Mouse (Mus musculus) brown adipose tissue, adult 24 weeks (tissue): ENCODE data around the gene Dgkk. TPM values are rescaled to one million over a fixed set of nuclear protein-coding genes. Genes with fewer than 3 reads are reported as not detected.
A peak's percentile ranks its signal among the peaks of the same experiment; 100 is the strongest.
"Not testable (repeated sequence)": the region's sequence is repeated elsewhere in the genome, so short reads cannot be mapped to it uniquely, and the experiment has no call there.

Experiments used
- H3K27ac ChIP-seq: fragments of 200-500 bp; replicated peaks from 2 replicates; pipeline ENCODE4 v1.5.1; 2012; ENCODE audit warnings: low read depth, mild to moderate bottlenecking, low read length
- H3K4me1 ChIP-seq: fragments of 200-500 bp; 2 replicates; pipeline ENCODE4 v1.6.1; 2012; ENCODE audit warnings: low read length, mixed read lengths; ENCODE audit not compliant: control insufficient read depth, insufficient read depth, insufficient read length
- H3K4me3 ChIP-seq: fragments of 200-500 bp; 2 replicates; pipeline ENCODE4 v1.5.1; 2012; ENCODE audit warnings: low read depth, mild to moderate bottlenecking, low read length, moderate library complexity; ENCODE audit not compliant: insufficient read depth
- polyA plus RNA-seq: library from polyadenylated mRNA; stranded (reverse); fragments of >200 nt; gene quantifications from 2 replicates; pipeline ENCODE4 v1.2.4, GENCODE M21; 2012; ENCODE audit not compliant: missing spikeins, insufficient read depth, insufficient read length

Gene Dgkk
- not detected in 2 replicates for polyA plus RNA-seq

DNA sequence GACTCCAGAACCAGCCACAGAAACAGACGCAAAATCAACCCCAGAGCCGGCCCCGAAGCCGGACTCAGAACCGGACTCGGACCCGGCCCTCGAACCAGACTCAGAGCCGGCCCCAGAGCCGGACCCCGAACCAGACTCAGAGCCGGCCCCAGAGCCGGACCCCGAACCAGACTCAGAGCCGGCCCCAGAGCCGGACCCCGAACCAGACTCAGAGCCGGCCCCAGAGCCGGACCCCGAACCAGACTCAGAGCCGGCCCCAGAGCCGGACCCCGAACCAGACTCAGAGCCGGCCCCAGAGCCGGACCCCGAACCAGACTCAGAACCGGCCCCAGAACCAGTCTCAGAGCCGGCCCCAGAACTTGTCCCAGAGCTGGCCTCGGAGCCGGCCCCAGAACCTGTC, at the start of gene Dgkk:
TSS of gene Dgkk (plus strand) at position 301 of the 400 bp plus-strand sequence.
- peak within 1 kb of the TSS; percentile 42 for H3K4me3 ChIP-seq
- H3K4me1 ChIP-seq, H3K27ac ChIP-seq: not testable (repeated sequence)

GRCm38 (mm10) chrX:6733998-6734397, 45.1 kb upstream of the Dgkk start:
- no peak overlapping the region for H3K27ac ChIP-seq
- no peaks in the 10 kb centered on the region for H3K4me1 ChIP-seq
- no peak overlapping the region for H3K4me3 ChIP-seq

DNA sequence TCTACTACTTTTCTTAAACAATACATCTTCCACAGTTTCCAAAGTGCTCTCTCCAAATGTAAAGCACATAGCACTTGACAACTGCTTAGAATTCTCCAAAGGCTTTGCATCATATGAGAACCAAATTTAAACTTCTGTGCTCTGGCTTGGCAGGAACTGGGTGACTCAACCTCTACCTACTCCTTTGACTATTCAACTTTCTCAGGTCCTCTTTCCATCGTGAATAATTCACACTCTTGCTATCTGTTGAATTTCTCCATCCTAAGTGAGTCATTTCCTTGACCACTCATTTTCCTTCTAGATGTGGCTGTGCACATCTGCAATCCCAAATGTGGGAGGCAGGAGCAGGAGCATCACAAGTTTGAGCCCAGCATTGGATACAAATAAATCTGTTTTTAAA, 28.4 kb upstream of the Dgkk start:
- Histone ChIP-seq H3K4me3 (no peak overlapping the region), H3K4me1 (no peaks in the 10 kb centered on the region), H3K27ac (no peak overlapping the region)

GRCm38 (mm10) chrX:6751549-6752047, 27.5 kb upstream of the Dgkk start:
- H3K4me1 ChIP-seq: no peaks in the 10 kb centered on the region
- no peak overlapping the region for H3K4me3 ChIP-seq
- H3K27ac ChIP-seq: no peak overlapping the region

GRCm38 (mm10) chrX:6777489-6778249, 1.4 kb upstream of the Dgkk start:
- H3K4me3 ChIP-seq: no peak overlapping the region

GRCm38 (mm10) chrX:6778250-6778637, 862 bp upstream of the Dgkk start:
- Histone ChIP-seq H3K4me1 (no peaks in the 10 kb centered on the region), H3K4me3 (peak overlapping the region; percentile 42), H3K27ac (no peak overlapping the region)

More at GRCm38 (mm10) chrX:6777489-6778249, 1.4 kb upstream of the Dgkk start:
- H3K4me1 ChIP-seq: no peaks in the 10 kb centered on the region
- H3K27ac ChIP-seq: no peak overlapping the region

- H3K27ac ChIP-seq: no peak overlapping the region
- H3K4me1 ChIP-seq: no peaks in the 10 kb centered on the region
- no peak overlapping the region for H3K4me3 ChIP-seq
Observed at GRCm38 (mm10) chrX:6779969-6780539, 948 bp downstream of the Dgkk start.

GRCm38 (mm10) chrX:6832553-6832952, 53.4 kb downstream of the Dgkk start:
- Histone ChIP-seq H3K4me1 (no peaks in the 10 kb centered on the region), H3K27ac (no peak overlapping the region)

DNA sequence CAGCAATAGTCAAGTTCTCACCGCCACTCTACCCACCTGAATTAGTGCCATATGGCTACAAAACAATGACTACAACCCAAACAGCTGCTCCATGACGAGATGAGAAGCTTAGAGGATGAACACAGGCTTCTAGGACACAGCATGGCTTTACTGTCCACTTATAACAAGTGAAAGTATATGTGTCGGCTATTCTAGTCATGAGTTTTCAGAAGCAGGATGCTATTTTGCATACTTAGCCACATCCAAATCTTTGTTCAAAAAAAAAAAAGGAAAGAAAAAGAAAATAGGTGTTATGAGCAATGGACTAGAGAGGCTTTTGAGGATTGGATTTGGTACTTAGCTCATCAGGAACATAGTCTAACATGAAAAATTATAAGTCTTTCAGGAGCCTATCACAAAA, 74.4 kb downstream of the Dgkk start:
- H3K4me3 ChIP-seq: no peak overlapping the region
- H3K4me1 ChIP-seq: no peaks in the 10 kb centered on the region
- no peak overlapping the region for H3K27ac ChIP-seq

More at GRCm38 (mm10) chrX:6832553-6832952, 53.4 kb downstream of the Dgkk start:
- H3K4me3 ChIP-seq: no peak overlapping the region

DNA sequence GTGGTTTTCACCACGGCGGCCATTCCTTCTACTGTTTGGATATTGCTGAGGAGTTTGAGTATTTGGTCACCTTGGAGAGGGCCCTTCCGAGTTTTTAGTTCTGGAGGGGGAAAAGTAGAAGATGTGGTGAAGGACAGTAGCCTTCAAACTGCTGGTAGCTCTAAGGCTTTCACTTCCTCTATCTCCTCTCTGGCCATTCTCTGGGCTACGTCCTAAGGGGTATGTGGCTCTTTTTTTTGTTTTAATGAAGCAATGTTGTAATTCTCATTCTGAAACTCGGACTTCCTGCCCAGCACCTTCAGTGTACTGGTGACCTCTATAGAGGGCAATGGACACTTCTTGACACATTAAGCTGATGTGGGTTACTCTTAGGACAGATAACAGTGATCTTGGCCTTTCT, 75.0 kb downstream of the Dgkk start:
- Histone ChIP-seq H3K4me1 (no peaks in the 10 kb centered on the region), H3K4me3 (no peak overlapping the region), H3K27ac (no peak overlapping the region)

DNA sequence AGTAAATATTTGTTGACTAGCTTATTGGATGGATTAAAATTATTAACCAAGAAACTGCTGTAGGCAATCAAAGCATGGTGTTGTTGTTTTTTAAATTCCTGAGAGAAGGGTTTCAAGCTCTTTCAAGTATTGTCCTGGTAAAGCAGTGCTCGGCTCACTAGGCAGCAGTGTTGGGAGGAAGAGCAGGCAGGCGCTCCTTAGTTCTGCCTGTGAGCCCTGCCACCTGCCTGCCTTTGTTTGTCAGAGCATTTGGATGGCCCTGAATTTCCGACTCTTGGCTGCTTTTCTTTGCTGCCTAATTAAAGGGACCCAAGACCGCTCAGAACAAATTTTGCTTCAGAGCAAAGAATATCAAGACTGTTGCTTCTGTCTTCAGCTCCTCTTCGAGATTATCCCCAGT, 114.8 kb downstream of the Dgkk start:
- Histone ChIP-seq H3K4me1 (no peaks in the 10 kb centered on the region), H3K4me3 (no peak overlapping the region), H3K27ac (no peak overlapping the region)

- H3K27ac ChIP-seq: no peak overlapping the region
- H3K4me1 ChIP-seq: no peaks in the 10 kb centered on the region
- no peak overlapping the region for H3K4me3 ChIP-seq
Observed at GRCm38 (mm10) chrX:6911047-6911446, 131.9 kb downstream of the Dgkk start.

GRCm38 (mm10) chrX:6922165-6922564, 143.1 kb downstream of the Dgkk start:
- Histone ChIP-seq H3K4me1 (no peaks in the 10 kb centered on the region), H3K4me3 (no peak overlapping the region), H3K27ac (no peak overlapping the region)

- no peaks in the 10 kb centered on the region for H3K4me1 ChIP-seq
- no peak overlapping the region for H3K27ac ChIP-seq
- H3K4me3 ChIP-seq: no peak overlapping the region
Observed at GRCm38 (mm10) chrX:6926224-6926623, 147.1 kb downstream of the Dgkk start.

GRCm38 (mm10) chrX:6968598-6968997, 189.5 kb downstream of the Dgkk start:
- Histone ChIP-seq H3K4me3 (no peak overlapping the region), H3K27ac (no peak overlapping the region)

GRCm38 (mm10) chrX:6971956-6972355, 192.8 kb downstream of the Dgkk start:
- Histone ChIP-seq H3K27ac (no peak overlapping the region), H3K4me1 (no peaks in the 10 kb centered on the region), H3K4me3 (no peak overlapping the region)

More at GRCm38 (mm10) chrX:6968598-6968997, 189.5 kb downstream of the Dgkk start:
- no peaks in the 10 kb centered on the region for H3K4me1 ChIP-seq
